24 mouse cellular contexts compared by ENCODE assay signal in the genomic region with DNA sequence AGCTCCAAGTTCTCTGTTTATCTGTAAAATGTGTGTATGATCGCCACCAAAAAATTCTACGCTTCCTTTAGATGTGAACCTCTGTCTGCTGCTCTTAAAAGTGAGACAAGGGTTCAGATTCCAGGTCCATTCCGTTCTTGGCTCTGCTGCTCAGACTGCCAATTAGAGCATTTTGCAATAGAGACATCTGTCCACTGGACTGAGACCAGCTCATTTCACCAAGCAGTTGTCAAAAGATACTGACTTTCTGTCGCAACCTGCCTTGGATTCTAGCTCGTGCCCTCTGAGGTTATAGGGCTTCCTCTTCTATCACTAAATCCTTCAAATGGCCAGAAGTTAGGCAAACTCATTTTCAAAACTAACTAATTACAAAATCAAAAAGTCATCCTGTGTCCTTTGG.
DNase-seq lines count a peak whose midpoint lies in the region; ATAC-seq and TF ChIP-seq lines count a peak whose summit lies in the region.
"Had no signal": no experiment of that assay in that cellular context is flagged by ENCODE, and none has a peak within 500 bp of the region (broad histone marks: within the 10 kb centered on the region; RNA-seq: fewer than 3 reads in every experiment).

No protein-coding gene starts in this region.

- H3K4me2 ChIP-seq in kidney, embryonic 14.5 days (replicated peaks; ENCODE audit: low read depth, low read length): no peak overlapping the region
- H3K4me2 ChIP-seq: embryonic facial prominence, embryonic 15.5 days; heart, embryonic 13.5 days; liver, embryonic 13.5 days; midbrain, embryonic 11.5 days; neural tube, embryonic 13.5 days had no signal

- no peaks in the 10 kb centered on the region for H3K27me3 ChIP-seq in kidney, embryonic 14.5 days (ENCODE audit: control insufficient read depth, insufficient read depth, low read length)
- H3K27me3 ChIP-seq: embryonic facial prominence, embryonic 15.5 days; heart, embryonic 13.5 days; liver, embryonic 13.5 days; neural tube, embryonic 13.5 days had no signal

- H3K4me3 ChIP-seq in layer of hippocampus, adult 2 months: no peak overlapping the region
- H3K4me3 ChIP-seq in kidney, embryonic 14.5 days (ENCODE audit: low read length): no peak overlapping the region
- H3K4me3 ChIP-seq: embryonic facial prominence, embryonic 15.5 days; heart, embryonic 13.5 days; liver, embryonic 13.5 days; neural tube, embryonic 13.5 days had no signal

- H3K9ac ChIP-seq in kidney, embryonic 14.5 days (ENCODE audit: low read depth, low read length): no peak overlapping the region
- H3K9ac ChIP-seq: embryonic facial prominence, embryonic 15.5 days; heart, embryonic 13.5 days; liver, embryonic 13.5 days; neural tube, embryonic 13.5 days had no signal

- no peak for ATAC-seq in kidney, embryonic 14.5 days (ENCODE audit: low FRiP score, low TSS enrichment)
- ATAC-seq: hindbrain, embryonic 16.5 days; intestine, postnatal 0 days had no signal

- no peaks in the 10 kb centered on the region for H3K4me1 ChIP-seq in kidney, embryonic 14.5 days (ENCODE audit: control insufficient read depth, insufficient read depth, low read length)
- H3K4me1 ChIP-seq: embryonic facial prominence, embryonic 15.5 days; heart, embryonic 13.5 days; liver, embryonic 13.5 days; neural tube, embryonic 13.5 days had no signal

- H3K36me3 ChIP-seq in kidney, embryonic 14.5 days (ENCODE audit: control insufficient read depth, insufficient read depth, low read length): no peaks in the 10 kb centered on the region
- H3K36me3 ChIP-seq: embryonic facial prominence, embryonic 15.5 days; heart, embryonic 13.5 days; liver, embryonic 13.5 days; neural tube, embryonic 13.5 days had no signal

- H3K9me3 ChIP-seq in kidney, embryonic 14.5 days (ENCODE audit: control insufficient read depth, low read length): no peaks in the 10 kb centered on the region
- H3K9me3 ChIP-seq: embryonic facial prominence, embryonic 15.5 days; heart, embryonic 13.5 days; liver, embryonic 13.5 days; neural tube, embryonic 13.5 days had no signal

- 0 out of 2 replicates have a peak overlapping the region, but pooled peaks have one; percentile 4 for H3K27ac ChIP-seq in layer of hippocampus, adult 2 months
- no peak overlapping the region for H3K27ac ChIP-seq in kidney, embryonic 14.5 days (ENCODE audit: low read depth, low read length)
- H3K27ac ChIP-seq: embryonic facial prominence, embryonic 15.5 days; heart, embryonic 13.5 days; kidney, postnatal 0 days; liver, embryonic 13.5 days; macrophage; neural tube, embryonic 13.5 days had no signal

- WGBS in kidney, embryonic 14.5 days: 78% methylated on average over 5 of the region's 5 CpGs

- no peak for TF ChIP-seq CTCF in layer of hippocampus, adult 2 months (conservative IDR thresholded peaks at IDR 0.05)

- peak; percentile 25 to 44 for DNase-seq in cerebellum, postnatal 10 days
- DNase-seq in cerebellum, adult 11 months: no peak
- DNase-seq in layer of hippocampus, adult 2 months (ENCODE audit: low spot score in 2 of 2): no peak
- no peak for DNase-seq in layer of hippocampus, adult 18-20 months (ENCODE audit: low spot score in 2 of 2)
- peak; percentile 7 for DNase-seq in brain, adult 2 months (ENCODE audit: low read depth, low spot score)
- peak; percentile 21 for DNase-seq in skeletal muscle tissue, adult 2 months (ENCODE audit: low read depth, low spot score)
- DNase-seq: B cell, adult 2 months; cerebellum, adult 9-10 months; embryo, embryonic 11 days; heart, adult 11 months; heart, postnatal 36 days; layer of hippocampus, adult 9-11 months; liver, embryonic 13.5 days; right cerebral cortex, postnatal 14 days; thymus, postnatal 36 days had no signal

Comparison
In these comparisons a context has a peak if more than half of its experiments do, and no peak if none do; other contexts are left out.
1. DNase-seq: peak in cerebellum, postnatal 10 days (2 of 2), brain, adult 2 months (single experiment) and skeletal muscle tissue, adult 2 months (single experiment); none in cerebellum, adult 11 months (single experiment), layer of hippocampus, adult 2 months (0 of 2) and layer of hippocampus, adult 18-20 months (0 of 2).